Mouse (Mus musculus) G1E (cell line): ENCODE measurements around the gene Skap1.

Experiments
- CTCF ChIP-seq: IDR thresholded peaks from 2 replicates; pipeline ENCODE4 v1.5.1; 2012; ENCODE audit warnings: low read depth, low read length, inconsistent platforms, mixed read lengths
- GATA2 ChIP-seq: IDR thresholded peaks from 2 replicates; pipeline ENCODE4 v1.6.1; 2012; ENCODE audit warnings: low read depth, low read length, inconsistent platforms, borderline replicate concordance
- TAL1 ChIP-seq: conservative IDR thresholded peaks from 2 replicates; pipeline ENCODE4 v1.6.1; 2012; ENCODE audit warnings: low read depth, low read length, inconsistent platforms, mixed read lengths

GRCm38 (mm10) chr11:96463986-96464715 is at the start of gene Skap1:
- TF ChIP-seq CTCF, result no peak
- no peak for TF ChIP-seq GATA2
- TF ChIP-seq TAL1, result no peak
